Mouse (Mus musculus) liver, adult 2 months (tissue): ENCODE results near the gene F12.

Source experiments
- CTCF ChIP-seq: fragments of 200-500 bp; IDR thresholded peaks from 2 replicates; pipeline ENCODE4 v1.5.1; 2011; ENCODE audit warnings: low read depth, low read length, control low read depth
- POLR2A ChIP-seq: fragments of 200-500 bp; IDR thresholded peaks from 2 replicates; pipeline ENCODE4 v1.6.1; 2011; ENCODE audit warnings: low read length, control low read depth; ENCODE audit not compliant: insufficient read depth; ENCODE audit errors: extremely low read depth

GRCm38 (mm10) chr13:55449679-55450441, 23.3 kb upstream of the F12 start:
- no peak for TF ChIP-seq POLR2A
- TF ChIP-seq CTCF: peak; percentile 41; the same call in 1 of the 2 replicates
